Mouse (Mus musculus) MEL-GATA-1-ER (cell line): ENCODE results near the gene Ank3.

ENCODE experiments used
- DNase-seq: peaks from one replicate; pipeline ENCODE4 v3.0.0-alpha.2; 2012; ENCODE audit warnings: low read depth; ENCODE audit errors: extremely low read depth

The Ank3 gene

GRCm38 (mm10) chr10:69611314-69611713, 212.7 kb downstream of the Ank3 start:
- no peak for DNase-seq

- DNase-seq, result no peak
These were observed 213.3 kb downstream of the Ank3 start for GRCm38 (mm10) chr10:69611839-69612340.

GRCm38 (mm10) chr10:69616953-69617352, 218.4 kb downstream of the Ank3 start:
- no peak for DNase-seq

- no peak for DNase-seq
These were observed 219.1 kb downstream of the Ank3 start for GRCm38 (mm10) chr10:69617537-69618112.

GRCm38 (mm10) chr10:69620692-69621382, 222.3 kb downstream of the Ank3 start:
- DNase-seq, result no peak

GRCm38 (mm10) chr10:69627767-69628166, 229.2 kb downstream of the Ank3 start:
- DNase-seq, result no peak

- DNase-seq, result no peak
These were observed 230.2 kb downstream of the Ank3 start for GRCm38 (mm10) chr10:69628743-69629142.

- DNase-seq, result no peak
These were observed 232.3 kb downstream of the Ank3 start for GRCm38 (mm10) chr10:69630802-69631388.

- DNase-seq, result no peak
These were observed 234.3 kb downstream of the Ank3 start for GRCm38 (mm10) chr10:69632885-69633284.

- DNase-seq, result no peak
These were observed 236.3 kb downstream of the Ank3 start for GRCm38 (mm10) chr10:69634891-69635290.

- DNase-seq, result no peak
These were observed 237.5 kb downstream of the Ank3 start for GRCm38 (mm10) chr10:69635910-69636656.

GRCm38 (mm10) chr10:69639138-69639537, 240.6 kb downstream of the Ank3 start:
- DNase-seq, result no peak

GRCm38 (mm10) chr10:69640617-69641016, 242.0 kb downstream of the Ank3 start:
- no peak for DNase-seq

- DNase-seq, result no peak
These were observed 244.9 kb downstream of the Ank3 start for GRCm38 (mm10) chr10:69643481-69643880.

GRCm38 (mm10) chr10:69643986-69644385, 245.4 kb downstream of the Ank3 start:
- no peak for DNase-seq

GRCm38 (mm10) chr10:69645311-69645802, 246.8 kb downstream of the Ank3 start:
- DNase-seq, result no peak

- DNase-seq, result no peak
These were observed 247.4 kb downstream of the Ank3 start for GRCm38 (mm10) chr10:69645929-69646328.

- no peak for DNase-seq
These were observed 251.5 kb downstream of the Ank3 start for GRCm38 (mm10) chr10:69650074-69650473.

- DNase-seq, result no peak
These were observed 254.1 kb downstream of the Ank3 start for GRCm38 (mm10) chr10:69652660-69653059.

- no peak for DNase-seq
These were observed 254.6 kb downstream of the Ank3 start for GRCm38 (mm10) chr10:69653121-69653677.

- no peak for DNase-seq
These were observed 255.6 kb downstream of the Ank3 start for GRCm38 (mm10) chr10:69654176-69654575.
